Mouse (Mus musculus) thymus, adult 2 months (tissue): ENCODE results near the gene Lmx1b. TPM values are rescaled to one million over a fixed set of nuclear protein-coding genes. Genes with fewer than 3 reads are reported as not detected.

ENCODE experiments used
- DNase-seq: peaks from one replicate; pipeline ENCODE4 v3.0.0; 2021
- H3K27ac ChIP-seq: fragments of 200-500 bp; 2 replicates; pipeline ENCODE4 v1.5.1; 2012; ENCODE audit warnings: low read length, control low read depth; ENCODE audit not compliant: control insufficient read depth, insufficient read depth
- H3K27me3 ChIP-seq: fragments of 200-500 bp; 2 replicates; pipeline ENCODE4 v1.6.1; 2012; ENCODE audit warnings: mild to moderate bottlenecking, low read length, moderate library complexity, mixed read lengths; ENCODE audit not compliant: control insufficient read depth, insufficient read depth
- H3K36me3 ChIP-seq: fragments of 200-500 bp; 2 replicates; pipeline ENCODE4 v1.6.1; 2012; ENCODE audit warnings: mild to moderate bottlenecking, low read length, moderate library complexity; ENCODE audit not compliant: control insufficient read depth, insufficient read depth
- H3K4me1 ChIP-seq: fragments of 200-500 bp; replicated peaks from 2 replicates; pipeline ENCODE4 v1.6.1; 2012; ENCODE audit warnings: low read length; ENCODE audit not compliant: control insufficient read depth, insufficient read depth
- H3K4me3 ChIP-seq: fragments of 200-500 bp; 2 replicates; pipeline ENCODE4 v1.5.1; 2012; ENCODE audit warnings: mild to moderate bottlenecking, low read length, control low read depth, moderate library complexity; ENCODE audit not compliant: control insufficient read depth, insufficient read depth
- CTCF ChIP-seq: fragments of 200-500 bp; IDR thresholded peaks from 2 replicates; pipeline ENCODE4 v1.5.1; 2012; ENCODE audit warnings: mild to moderate bottlenecking, control low read depth, low read length, moderate library complexity, borderline replicate concordance; ENCODE audit not compliant: control insufficient read depth, poor library complexity, insufficient read depth; ENCODE audit errors: extremely low read depth
- POLR2A ChIP-seq: fragments of 200-500 bp; IDR thresholded peaks from 2 replicates; pipeline ENCODE4 v1.6.1; 2012; ENCODE audit warnings: mild to moderate bottlenecking, low read length, control low read depth, moderate library complexity; ENCODE audit not compliant: control insufficient read depth, poor library complexity, insufficient read depth; ENCODE audit errors: extremely low read depth
- WGBS: fragments of 180-500 bp; shearing (Covaris S2); methylation state at CpG from one replicate; pipeline ENCODE4 v1.1.7; 2018; 5-methylcytosine and 5-hydroxymethylcytosine counted together
- polyA plus RNA-seq: library from polyadenylated mRNA; depleted of rRNA; stranded (reverse); fragments of >200 nt; gene quantifications from 2 replicates; pipeline ENCODE4 v1.2.3, GENCODE M21; 2012

The Lmx1b gene
- polyA plus RNA-seq, 1 experiment = 0.04 TPM

- no peak overlapping the region for H3K4me3 ChIP-seq
These were observed 23.9 kb downstream of the Lmx1b start for GRCm38 (mm10) chr2:33616411-33616843.

GRCm38 (mm10) chr2:33615843-33616344 is 24.4 kb downstream of the Lmx1b start:
- Histone ChIP-seq H3K36me3 (no peaks in the 10 kb centered on the region), H3K4me1 (no peaks in the 10 kb centered on the region), H3K4me3 (no peak overlapping the region), H3K27me3 (peaks cover 6% of the 10 kb centered on the region; the same call in 1 of the 2 replicates), H3K27ac (no peak overlapping the region)
- WGBS = 26% methylated on average over 17 of the region's 17 CpGs
- DNase-seq = no peak
- no peak for TF ChIP-seq CTCF
- no peak for TF ChIP-seq POLR2A

More at GRCm38 (mm10) chr2:33616411-33616843, 23.9 kb downstream of the Lmx1b start:
- Histone ChIP-seq H3K27me3 (peaks cover 6% of the 10 kb centered on the region; the same call in 1 of the 2 replicates), H3K4me1 (no peaks in the 10 kb centered on the region), H3K36me3 (no peaks in the 10 kb centered on the region), H3K27ac (no peak overlapping the region)
- no peak for DNase-seq
- WGBS = 5% methylated on average over 30 of the region's 30 CpGs
- TF ChIP-seq POLR2A (no peak), CTCF (no peak)

GRCm38 (mm10) chr2:33605487-33606256 is 34.6 kb downstream of the Lmx1b start:
- TF ChIP-seq POLR2A (no peak), CTCF (no peak)
- H3K4me3 ChIP-seq = no peak overlapping the region
- no peaks in the 10 kb centered on the region for H3K36me3 ChIP-seq
- H3K27me3 ChIP-seq = no peaks in the 10 kb centered on the region; the same call in 1 of the 2 replicates
- no peaks in the 10 kb centered on the region for H3K4me1 ChIP-seq
- WGBS = 24% methylated on average over 18 of the region's 18 CpGs
- no peak for DNase-seq
- H3K27ac ChIP-seq = no peak overlapping the region

- WGBS = 48% methylated on average over 7 of the region's 7 CpGs
- DNase-seq = no peak
These were observed 35.3 kb downstream of the Lmx1b start for GRCm38 (mm10) chr2:33604846-33605486.

GRCm38 (mm10) chr2:33600520-33600919 is 39.8 kb downstream of the Lmx1b start:
- H3K27ac ChIP-seq = no peak overlapping the region
- no peak for DNase-seq
- no peak overlapping the region for H3K4me3 ChIP-seq
- H3K27me3 ChIP-seq = no peaks in the 10 kb centered on the region; the same call in 1 of the 2 replicates
- TF ChIP-seq POLR2A = no peak
- no peak for TF ChIP-seq CTCF
- no peaks in the 10 kb centered on the region for H3K4me1 ChIP-seq
- 68% methylated on average over 6 of the region's 6 CpGs for WGBS
- H3K36me3 ChIP-seq = no peaks in the 10 kb centered on the region

More at GRCm38 (mm10) chr2:33604846-33605486, 35.3 kb downstream of the Lmx1b start:
- no peaks in the 10 kb centered on the region; the same call in 1 of the 2 replicates for H3K27me3 ChIP-seq
- no peak overlapping the region for H3K4me3 ChIP-seq
- H3K27ac ChIP-seq = no peak overlapping the region
- TF ChIP-seq CTCF = no peak
- TF ChIP-seq POLR2A = no peak
- H3K36me3 ChIP-seq = no peaks in the 10 kb centered on the region
- no peaks in the 10 kb centered on the region for H3K4me1 ChIP-seq

- DNase-seq = no peak
- H3K4me1 ChIP-seq = no peaks in the 10 kb centered on the region
- H3K36me3 ChIP-seq = no peaks in the 10 kb centered on the region
- H3K4me3 ChIP-seq = no peak overlapping the region
- H3K27me3 ChIP-seq = no peaks in the 10 kb centered on the region
- TF ChIP-seq POLR2A (no peak), CTCF (no peak)
- 66% methylated on average over 4 of the region's 4 CpGs for WGBS
- no peak overlapping the region for H3K27ac ChIP-seq
These were observed 42.9 kb downstream of the Lmx1b start for GRCm38 (mm10) chr2:33597384-33597783.
